Mouse (Mus musculus) gastrocnemius, adult 8-10 months (tissue): ENCODE data around the gene S100g. TPM values are rescaled to one million over a fixed set of nuclear protein-coding genes. Genes with fewer than 3 reads are reported as not detected.
A peak's percentile ranks its signal among the peaks of the same experiment; 100 is the strongest.

ENCODE experiments used
- DNase-seq, 2 experiments: peaks; one replicate each; pipeline ENCODE4 v3.0.0; 2022; ENCODE audit warnings: low spot score in 2 of 2
- total RNA-seq, 4 experiments: library from RNA; stranded (reverse); gene quantifications; 2 replicates each; pipeline ENCODE4 v1.2.4; 2022

S100g gene
- under 1 TPM in 1 of 4 experiments, not detected in 3; 0.94 TPM for total RNA-seq

DNA sequence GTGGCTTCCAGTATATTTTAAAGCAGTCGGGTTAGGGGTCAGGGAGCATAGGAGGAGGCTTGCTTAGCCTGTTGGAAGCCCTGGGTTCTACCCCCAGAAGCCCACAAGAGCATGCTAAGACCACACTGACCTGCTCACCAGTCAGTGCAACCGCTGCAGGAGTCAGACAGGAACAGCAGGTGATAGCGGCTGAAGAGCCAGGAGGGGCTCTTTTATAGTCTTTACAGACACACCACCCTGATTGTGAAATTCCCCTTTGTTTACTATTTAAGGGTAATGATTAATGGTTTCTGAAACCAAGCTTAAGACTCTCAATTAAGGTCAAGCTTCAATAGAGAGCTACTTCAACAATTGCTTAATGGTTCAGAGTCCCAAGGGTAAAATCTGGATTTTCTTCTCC lies at the start of gene S100g:
Gene S100g, minus strand, starts transcription at position 217 of the 400 bp plus-strand sequence.
- no peak for DNase-seq

DNA sequence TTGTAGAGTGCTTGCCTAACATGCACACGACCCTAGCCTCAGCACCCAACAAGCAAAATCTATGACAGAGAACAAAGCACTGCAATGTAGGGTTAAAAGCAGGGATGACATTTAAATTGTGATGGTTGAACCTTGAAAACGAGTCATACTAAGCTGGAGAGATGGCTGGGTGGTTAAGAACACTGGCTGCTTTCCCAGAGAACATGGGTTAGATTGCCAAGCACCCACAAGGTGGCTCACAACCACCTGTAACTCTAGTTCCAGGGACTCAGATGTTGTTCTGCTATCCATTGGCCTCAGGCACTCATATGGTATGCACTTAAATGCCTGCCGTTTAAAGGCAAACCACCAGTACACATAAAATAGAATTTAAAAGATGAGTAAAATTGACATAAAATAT lies 27.7 kb upstream of the S100g start:
- DNase-seq: no peak

DNA sequence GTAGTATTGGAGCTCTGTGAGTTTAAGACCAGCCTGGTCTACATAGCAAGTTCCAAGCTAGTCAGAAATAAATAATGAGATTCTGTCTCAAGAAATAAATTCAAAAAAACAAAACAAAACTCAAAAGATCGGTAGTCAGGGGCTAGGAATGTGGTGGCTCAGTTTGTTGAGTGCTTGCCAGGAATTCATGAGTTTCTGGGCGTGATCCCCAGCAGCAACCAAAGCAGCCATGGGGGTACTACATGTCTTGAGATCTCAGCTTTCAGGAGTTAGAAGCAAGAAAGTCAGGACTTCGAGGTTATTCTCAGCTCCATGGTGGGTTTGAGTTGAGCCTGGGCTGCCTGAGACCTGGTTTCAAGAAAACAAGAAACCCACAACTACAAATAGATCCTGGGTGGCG lies 27.0 kb upstream of the S100g start:
- DNase-seq: no peak

DNA sequence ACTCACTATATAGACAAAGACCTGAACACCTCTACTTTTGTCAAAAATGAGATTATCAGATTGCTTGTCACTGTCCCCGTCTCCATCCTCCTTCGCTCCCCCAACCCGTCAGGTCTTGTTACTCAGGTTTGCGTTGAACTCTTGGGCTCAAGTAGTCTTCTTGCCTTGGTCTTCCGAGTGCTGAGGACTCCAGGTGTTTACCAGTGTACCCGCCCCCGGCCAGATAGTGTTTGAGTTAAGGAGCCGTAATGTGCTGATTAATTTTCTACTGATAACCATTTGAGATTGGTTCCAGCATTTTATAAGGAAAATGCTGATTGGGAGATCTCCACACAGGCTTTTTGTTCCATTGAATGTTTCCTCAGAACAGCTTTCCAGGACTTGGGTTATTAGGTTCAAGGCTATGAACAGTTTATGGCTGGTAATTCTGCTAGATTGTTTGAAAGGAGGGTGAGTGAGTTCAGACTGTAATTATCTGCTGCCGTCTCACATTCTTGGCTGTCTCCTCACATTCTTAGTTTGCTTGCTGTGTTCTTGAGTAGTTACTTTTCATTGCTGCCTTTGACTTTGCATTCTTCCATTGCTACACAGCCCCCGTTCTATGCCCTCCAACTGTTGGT lies 22.6 kb upstream of the S100g start:
- DNase-seq: no peak

DNA sequence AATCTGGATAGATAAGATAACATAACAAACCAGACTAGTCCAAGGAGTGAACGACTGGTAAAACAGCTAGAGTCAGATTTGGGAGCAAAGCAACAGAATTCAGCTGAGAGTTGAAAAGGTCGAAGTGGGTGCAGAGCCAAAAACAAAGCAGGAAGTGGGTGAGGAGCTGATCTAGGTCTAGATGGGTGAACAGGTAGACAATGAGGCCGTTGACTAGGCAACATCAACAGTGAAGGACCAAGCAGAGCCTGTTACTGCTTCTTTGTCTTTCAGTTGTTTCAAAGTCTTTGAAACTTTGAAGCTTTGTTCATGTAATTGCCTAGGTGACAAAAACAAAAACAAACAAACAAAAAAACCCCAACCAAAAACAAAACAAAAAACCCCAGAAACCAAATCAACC lies 11.8 kb upstream of the S100g start:
- DNase-seq: no peak

DNA sequence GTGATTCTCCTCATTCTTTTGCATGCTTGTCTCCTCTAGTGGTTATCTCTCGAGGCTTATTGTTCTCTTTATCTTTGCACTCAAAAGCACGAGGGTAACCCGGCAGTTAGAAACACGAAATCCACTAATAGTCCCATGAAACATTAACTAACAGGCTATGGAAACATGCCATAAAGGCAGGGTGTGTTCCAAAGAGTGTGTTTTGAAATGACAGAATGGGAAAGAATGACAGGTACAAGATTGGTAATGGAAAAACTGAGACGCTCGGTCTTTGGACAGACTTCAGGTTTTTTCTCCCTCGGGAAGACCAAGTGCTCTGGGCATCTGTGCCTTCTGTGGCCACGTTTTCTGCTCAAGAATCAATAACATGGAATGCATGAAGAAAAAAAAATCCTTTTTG lies 3.1 kb upstream of the S100g start:
- no peak for DNase-seq

DNA sequence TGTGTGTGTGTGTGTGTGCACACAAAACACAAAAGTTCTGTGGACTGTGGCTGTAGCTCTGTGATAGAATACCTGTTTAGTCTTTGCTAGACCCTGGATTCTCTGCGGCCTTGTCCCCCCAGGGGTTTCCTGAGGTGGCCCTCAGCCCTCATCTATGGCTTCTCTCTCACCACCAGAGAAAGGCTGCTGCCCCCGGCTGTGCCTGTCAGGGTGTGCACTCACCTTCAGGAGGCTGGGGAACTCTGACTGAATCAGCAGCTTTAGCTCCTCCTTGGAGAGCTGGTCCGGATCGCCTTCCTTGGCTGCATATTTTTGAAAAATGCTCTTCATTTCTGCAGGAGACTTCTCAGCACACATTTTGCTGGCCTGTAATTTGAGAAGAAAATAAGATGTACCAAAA lies 559 bp downstream of the S100g start:
- DNase-seq: no peak

DNA sequence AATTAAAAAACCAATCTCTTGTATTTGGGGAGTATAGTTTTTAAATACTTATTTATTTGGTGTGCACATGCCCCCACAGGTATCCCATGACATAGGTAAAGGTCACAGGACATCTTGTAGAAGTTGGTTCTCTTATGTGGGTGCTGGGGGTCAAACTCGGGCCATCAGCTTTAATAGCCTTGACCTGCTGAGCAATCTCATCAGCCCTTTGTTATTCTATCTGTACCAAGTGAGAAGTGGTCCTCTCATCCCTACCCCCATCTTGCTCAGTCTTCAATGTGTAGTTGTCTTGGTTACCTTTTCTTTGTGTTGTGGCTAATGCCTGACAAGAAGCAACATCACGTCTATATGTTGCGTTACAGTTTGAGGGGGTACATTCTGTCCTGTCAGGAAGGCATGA lies 6.5 kb downstream of the S100g start:
- DNase-seq: no peak

DNA sequence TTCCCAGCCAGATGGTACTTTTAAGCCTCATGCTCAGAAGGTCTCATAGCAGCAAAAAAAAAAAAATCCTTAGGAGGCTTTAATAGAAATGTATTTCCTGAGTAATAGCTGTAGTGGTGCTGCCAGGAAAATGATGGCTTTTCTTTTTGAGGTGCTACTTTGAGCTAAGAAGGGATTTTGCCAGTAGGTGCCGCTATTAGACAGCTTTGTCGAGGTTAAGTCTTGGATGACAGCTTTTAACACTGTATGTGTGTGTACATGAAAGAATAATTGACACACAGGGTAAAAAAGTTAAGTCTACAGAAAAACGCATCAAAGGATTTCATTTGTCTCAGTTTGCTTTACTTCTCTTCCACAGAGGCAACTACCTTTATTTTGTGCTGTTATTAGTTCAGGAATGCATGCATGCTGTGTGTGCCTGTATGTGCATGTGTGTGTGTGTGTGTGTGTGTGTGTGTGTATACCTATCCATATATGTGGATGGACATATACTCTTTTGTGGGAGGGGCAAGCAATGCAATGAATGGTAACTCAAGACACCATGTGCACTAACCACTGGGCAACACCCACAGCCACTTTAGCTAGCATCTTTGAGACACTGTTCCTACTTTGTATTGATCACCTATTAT lies 14.5 kb downstream of the S100g start:
- no peak for DNase-seq

DNA sequence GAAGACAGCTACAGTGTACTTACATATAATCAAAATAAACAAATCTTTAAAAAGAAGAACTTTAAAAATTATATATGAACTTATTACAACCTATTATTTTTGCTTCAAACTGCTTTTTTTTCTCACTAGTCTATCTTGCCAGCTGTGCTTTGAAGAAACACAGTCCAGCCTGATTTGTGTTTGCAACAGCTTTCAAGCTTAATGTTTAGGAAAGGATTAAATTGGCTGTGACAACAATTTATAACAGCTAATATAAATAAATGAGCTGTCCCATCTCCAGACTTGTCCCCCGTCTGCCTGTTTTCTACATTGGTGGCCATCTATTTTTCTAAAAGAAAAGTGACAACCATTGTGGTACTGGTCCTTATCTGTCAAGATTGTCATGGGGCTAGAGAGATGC lies 22.4 kb downstream of the S100g start:
- no peak for DNase-seq

DNA sequence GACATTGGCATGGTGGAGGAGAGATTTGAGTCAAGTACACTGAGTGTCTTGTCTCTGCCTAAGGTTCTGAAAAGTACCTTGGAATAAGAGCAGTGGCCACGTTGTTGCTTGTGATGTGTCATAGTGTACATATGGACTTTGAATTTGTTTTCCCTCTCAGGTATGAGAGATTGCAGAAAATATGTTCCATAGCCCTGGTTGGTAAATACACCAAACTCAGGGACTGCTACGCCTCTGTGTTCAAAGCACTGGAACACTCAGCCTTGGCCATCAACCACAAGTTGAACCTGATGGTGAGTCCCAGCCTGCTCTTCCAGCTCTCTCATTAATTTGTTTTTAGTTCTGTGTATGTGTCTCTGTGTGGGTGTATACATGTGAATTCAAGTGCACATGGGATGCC lies 32.9 kb downstream of the S100g start:
- no peak for DNase-seq

DNA sequence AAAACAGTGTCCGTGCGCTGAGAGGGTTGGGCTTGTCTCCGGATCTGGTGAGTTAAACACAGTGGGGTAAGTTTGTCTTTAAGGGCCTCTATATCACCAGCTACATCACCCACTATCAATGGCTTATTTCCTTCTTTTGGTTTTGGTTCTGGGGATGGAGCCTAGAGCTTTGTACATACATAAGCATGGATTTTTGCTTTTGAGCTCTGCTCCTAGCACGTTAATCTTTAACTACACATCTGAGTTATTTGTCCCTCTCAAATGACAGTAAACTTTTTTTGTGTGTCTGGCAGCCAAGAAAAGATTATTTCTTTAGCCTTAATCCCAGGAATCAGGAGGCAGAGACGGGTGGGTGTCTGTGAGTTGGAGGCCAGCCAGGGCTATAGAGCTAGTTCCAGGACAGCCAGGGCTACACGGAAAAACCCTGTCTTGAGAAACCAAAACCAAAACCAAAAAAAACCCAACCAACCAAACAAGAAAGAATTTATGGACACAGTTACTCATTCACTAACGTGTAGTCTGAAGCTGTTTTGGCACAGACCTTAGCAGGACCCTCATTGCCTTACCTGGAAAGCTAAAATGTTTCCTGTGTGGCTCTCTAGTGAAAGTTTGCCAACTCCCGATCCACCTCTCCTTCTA lies 42.8 kb downstream of the S100g start:
- no peak for DNase-seq

DNA sequence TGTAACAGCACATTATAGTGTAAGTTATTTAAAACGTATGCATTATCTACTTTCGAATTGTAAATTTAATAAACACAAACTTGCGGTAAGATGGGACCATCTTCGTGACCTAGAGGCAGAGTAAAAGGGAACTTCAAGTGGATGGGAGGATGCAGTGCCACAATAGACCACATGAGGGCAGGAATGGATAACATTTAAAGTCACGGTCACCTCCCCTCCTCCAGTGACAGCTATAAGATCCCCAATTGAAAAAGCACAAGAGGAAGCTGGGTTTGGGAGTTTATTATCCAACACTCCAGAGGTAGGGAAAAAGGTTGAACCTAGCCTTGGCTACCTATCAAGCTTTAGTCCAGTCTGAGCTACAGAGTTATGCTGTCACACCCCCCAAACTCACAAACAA lies 48.7 kb downstream of the S100g start:
- peak in 1 of 2 experiments; percentile 16 for DNase-seq

DNA sequence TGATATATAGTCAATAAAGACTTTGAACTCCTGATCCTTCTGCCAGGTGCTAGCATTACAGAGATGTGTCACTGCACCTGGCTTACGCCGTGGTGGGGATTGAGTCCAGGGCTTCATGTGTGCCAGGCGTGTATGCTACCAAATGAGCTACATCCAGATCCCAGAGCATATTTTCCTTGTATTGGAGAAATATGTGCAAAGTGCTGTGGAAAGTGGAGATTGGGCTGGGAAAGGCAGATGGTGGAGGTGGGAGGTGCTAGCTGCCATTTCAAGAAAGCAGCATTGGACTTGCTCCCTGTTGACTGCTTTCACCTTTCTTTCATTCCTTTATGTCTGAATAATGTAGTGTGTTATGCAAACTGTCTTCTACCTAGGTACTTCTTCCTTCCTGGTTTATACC lies 50.7 kb downstream of the S100g start:
- no peak for DNase-seq

Other genes starting within 250 kb of the S100g start
- gene Rbbp7, start 204.2 kb downstream of the S100g start, total RNA-seq: 10 to 100 TPM; 83.0 to 90.3 (median 86.6) TPM
- gene Txlng, start 135.1 kb downstream of the S100g start, total RNA-seq: 10 to 100 TPM in 1 of 4 experiments, 1 to 10 TPM in 3; 7.1 to 10.9 (median 7.8) TPM
- gene Syap1, start 76.2 kb downstream of the S100g start, total RNA-seq: 10 to 100 TPM; 21.8 to 30.5 (median 24.9) TPM
- gene Ctps2, start 63.4 kb downstream of the S100g start, total RNA-seq: 1 to 10 TPM; 2.5 to 8.2 (median 5.4) TPM